23 mouse cellular contexts compared by ENCODE assay signal in the genomic region with DNA sequence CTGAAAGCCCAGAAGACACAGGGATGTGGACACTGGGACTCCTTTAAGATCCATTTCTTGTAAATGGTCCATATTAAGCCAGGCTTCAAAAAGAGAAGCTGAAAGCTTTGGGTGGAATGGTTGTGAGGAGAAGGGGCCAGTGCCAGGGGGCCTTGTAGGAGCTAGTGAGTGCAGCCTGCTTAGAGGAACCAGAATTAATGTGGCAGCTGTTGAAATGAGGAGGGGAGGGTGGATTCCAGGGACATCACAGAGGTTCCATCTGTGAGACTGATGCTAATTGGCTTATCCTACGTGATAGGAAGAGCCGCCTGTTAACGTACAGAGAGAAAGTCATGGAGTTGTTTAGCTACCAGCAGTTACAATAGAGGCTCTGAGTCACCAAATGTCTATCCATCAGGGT.
DNase-seq lines count a peak whose midpoint lies in the region; ATAC-seq and TF ChIP-seq lines count a peak whose summit lies in the region.
"Had no signal": no experiment of that assay in that cellular context is flagged by ENCODE, and none has a peak within 500 bp of the region (broad histone marks: within the 10 kb centered on the region; RNA-seq: fewer than 3 reads in every experiment).

No protein-coding gene starts in this region.

- no peak overlapping the region for H3K4me2 ChIP-seq in forebrain, embryonic 14.5 days (ENCODE audit: low read length)
- no peak overlapping the region for H3K4me2 ChIP-seq in forebrain, postnatal 0 days (ENCODE audit: low read depth)
- no peak overlapping the region for H3K4me2 ChIP-seq in midbrain, embryonic 12.5 days (replicated peaks)
- H3K4me2 ChIP-seq in midbrain, embryonic 16.5 days (ENCODE audit: low read length) = no peak overlapping the region
- no peak overlapping the region for H3K4me2 ChIP-seq in hindbrain, postnatal 0 days (ENCODE audit: low read depth, low read length)
- H3K4me2 ChIP-seq: heart, embryonic 12.5 days; limb, embryonic 15.5 days; lung, embryonic 14.5 days had no signal

- no peaks in the 10 kb centered on the region for H3K4me1 ChIP-seq in forebrain, embryonic 14.5 days (ENCODE audit: control insufficient read depth, insufficient read depth, low read length)
- H3K4me1 ChIP-seq in forebrain, postnatal 0 days (ENCODE audit: insufficient read depth) = no peaks in the 10 kb centered on the region
- peaks cover 8% of the 10 kb centered on the region; the same call in 1 of the 2 replicates for H3K4me1 ChIP-seq in midbrain, embryonic 12.5 days
- H3K4me1 ChIP-seq in midbrain, embryonic 16.5 days (ENCODE audit: control insufficient read depth, insufficient read depth, low read length) = no peaks in the 10 kb centered on the region
- no peaks in the 10 kb centered on the region for H3K4me1 ChIP-seq in hindbrain, postnatal 0 days (ENCODE audit: insufficient read depth, low read length)
- H3K4me1 ChIP-seq: heart, embryonic 12.5 days; limb, embryonic 15.5 days had no signal

- no peak for TF ChIP-seq CTCF in forebrain, postnatal 0 days (IDR thresholded peaks at IDR 0.05; ENCODE audit: low read depth)
- TF ChIP-seq CTCF in hindbrain, postnatal 0 days (IDR thresholded peaks at IDR 0.05; ENCODE audit: low read depth) = no peak

- H3K9ac ChIP-seq in forebrain, embryonic 14.5 days (ENCODE audit: low read length) = no peak overlapping the region
- no peak overlapping the region for H3K9ac ChIP-seq in forebrain, postnatal 0 days
- no peak overlapping the region for H3K9ac ChIP-seq in midbrain, embryonic 12.5 days (replicated peaks)
- no peak overlapping the region for H3K9ac ChIP-seq in midbrain, embryonic 16.5 days (ENCODE audit: low read depth, low read length)
- no peak overlapping the region for H3K9ac ChIP-seq in hindbrain, postnatal 0 days (replicated peaks; ENCODE audit: low read length)
- H3K9ac ChIP-seq: heart, embryonic 12.5 days; limb, embryonic 15.5 days; liver, embryonic 14.5 days; lung, embryonic 14.5 days had no signal

- ATAC-seq in forebrain, embryonic 14.5 days = no peak
- ATAC-seq in forebrain, postnatal 0 days = no peak
- ATAC-seq in midbrain, embryonic 12.5 days (ENCODE audit: low FRiP score, low read depth) = peak; percentile 52; the same call in 1 of the 2 replicates
- ATAC-seq in midbrain, embryonic 16.5 days = no peak
- ATAC-seq in hindbrain, postnatal 0 days = peak; percentile 68; the same call in 1 of the 2 replicates
- no peak for ATAC-seq in megakaryocyte-erythroid progenitor cell, adult 5-6 weeks (replicated peaks; ENCODE audit: low FRiP score, low TSS enrichment, poor library complexity, severe bottlenecking)
- ATAC-seq: intestine, postnatal 0 days had no signal

- no peaks in the 10 kb centered on the region for H3K9me3 ChIP-seq in forebrain, embryonic 14.5 days (replicated peaks; ENCODE audit: control insufficient read depth, low read length)
- H3K9me3 ChIP-seq in forebrain, postnatal 0 days (ENCODE audit: low read length) = no peaks in the 10 kb centered on the region
- H3K9me3 ChIP-seq in midbrain, embryonic 12.5 days = no peaks in the 10 kb centered on the region
- H3K9me3 ChIP-seq in midbrain, embryonic 16.5 days (replicated peaks; ENCODE audit: control insufficient read depth, low read length, poor library complexity, severe bottlenecking) = no peaks in the 10 kb centered on the region
- H3K9me3 ChIP-seq in hindbrain, postnatal 0 days (ENCODE audit: low read length) = no peaks in the 10 kb centered on the region
- H3K9me3 ChIP-seq: heart, embryonic 12.5 days; limb, embryonic 15.5 days had no signal

- no peaks in the 10 kb centered on the region for H3K27me3 ChIP-seq in forebrain, embryonic 14.5 days (replicated peaks; ENCODE audit: control insufficient read depth, insufficient read depth, low read length)
- H3K27me3 ChIP-seq in forebrain, postnatal 0 days (ENCODE audit: insufficient read depth, low read length) = no peaks in the 10 kb centered on the region
- no peaks in the 10 kb centered on the region for H3K27me3 ChIP-seq in midbrain, embryonic 12.5 days
- no peaks in the 10 kb centered on the region for H3K27me3 ChIP-seq in midbrain, embryonic 16.5 days (ENCODE audit: control insufficient read depth, insufficient read depth, low read depth, low read length)
- no peaks in the 10 kb centered on the region for H3K27me3 ChIP-seq in hindbrain, postnatal 0 days (ENCODE audit: insufficient read depth, low read length)
- H3K27me3 ChIP-seq: heart, embryonic 12.5 days; limb, embryonic 15.5 days had no signal

- H3K27ac ChIP-seq in forebrain, embryonic 14.5 days (ENCODE audit: low read depth, low read length) = no peak overlapping the region
- H3K27ac ChIP-seq in forebrain, postnatal 0 days (ENCODE audit: low read depth, low read length) = no peak overlapping the region
- no peak overlapping the region for H3K27ac ChIP-seq in midbrain, embryonic 12.5 days (replicated peaks)
- no peak overlapping the region for H3K27ac ChIP-seq in midbrain, embryonic 16.5 days (ENCODE audit: low read length)
- H3K27ac ChIP-seq in hindbrain, postnatal 0 days = no peak overlapping the region
- H3K27ac ChIP-seq: limb, embryonic 15.5 days; liver, embryonic 14.5 days; stomach, postnatal 0 days had no signal

- no peaks in the 10 kb centered on the region for H3K36me3 ChIP-seq in forebrain, embryonic 14.5 days (ENCODE audit: control insufficient read depth, insufficient read depth, low read length)
- H3K36me3 ChIP-seq in forebrain, postnatal 0 days (ENCODE audit: insufficient read depth) = no peaks in the 10 kb centered on the region
- no peaks in the 10 kb centered on the region for H3K36me3 ChIP-seq in midbrain, embryonic 12.5 days
- no peaks in the 10 kb centered on the region for H3K36me3 ChIP-seq in midbrain, embryonic 16.5 days (ENCODE audit: control insufficient read depth, insufficient read depth, low read length)
- H3K36me3 ChIP-seq in hindbrain, postnatal 0 days (ENCODE audit: insufficient read depth, low read length) = no peaks in the 10 kb centered on the region
- H3K36me3 ChIP-seq: heart, embryonic 12.5 days; limb, embryonic 15.5 days had no signal

- no peak overlapping the region for H3K4me3 ChIP-seq in forebrain, embryonic 14.5 days (ENCODE audit: low read depth, low read length)
- no peak overlapping the region for H3K4me3 ChIP-seq in forebrain, postnatal 0 days (ENCODE audit: low read depth, low read length)
- no peak overlapping the region for H3K4me3 ChIP-seq in midbrain, embryonic 12.5 days
- H3K4me3 ChIP-seq in midbrain, embryonic 16.5 days (ENCODE audit: low read depth, low read length) = no peak overlapping the region
- H3K4me3 ChIP-seq in hindbrain, postnatal 0 days (ENCODE audit: low read length) = no peak overlapping the region
- H3K4me3 ChIP-seq: heart, embryonic 12.5 days; limb, embryonic 15.5 days; myocyte had no signal

- 35% methylated on average over 3 of the region's 3 CpGs for WGBS in forebrain, embryonic 14.5 days
- 49% methylated on average over 3 of the region's 3 CpGs for WGBS in forebrain, postnatal 0 days
- 44% methylated on average over 3 of the region's 3 CpGs for WGBS in midbrain, embryonic 12.5 days
- 23% methylated on average over 3 of the region's 3 CpGs for WGBS in midbrain, embryonic 16.5 days
- WGBS in hindbrain, postnatal 0 days = 36% methylated on average over 3 of the region's 3 CpGs

- DNase-seq in forebrain, embryonic 14.5 days (ENCODE audit: low spot score) = peak; percentile 69
- DNase-seq in forebrain, postnatal 0 days = no peak
- peak; percentile 49 for DNase-seq in hindbrain, postnatal 0 days (ENCODE audit: low spot score)
- DNase-seq in retina, postnatal 1 day = peak; percentile 86
- DNase-seq: adrenal gland, adult 8-10 months; cerebellum, adult 8-10 months; gastrocnemius, postnatal 14 days; heart, adult 18-20 months; heart, postnatal 10 days; kidney, postnatal 4 days; lung, embryonic 14.5 days; right cerebral cortex, postnatal 14 days; thymus, adult 2 months; thymus, postnatal 4 days had no signal

Comparison
In these comparisons a context has a peak if more than half of its experiments do, and no peak if none do; other contexts are left out.
1. ATAC-seq: peak in midbrain, embryonic 12.5 days (single experiment) and hindbrain, postnatal 0 days (single experiment); none in forebrain, embryonic 14.5 days (single experiment), forebrain, postnatal 0 days (single experiment), midbrain, embryonic 16.5 days (single experiment) and megakaryocyte-erythroid progenitor cell, adult 5-6 weeks (single experiment).